Mouse (Mus musculus) limb, embryonic 15.5 days (tissue): ENCODE data around the gene 1700020A23Rik. TPM values are rescaled to one million over a fixed set of nuclear protein-coding genes. Genes with fewer than 3 reads are reported as not detected.

Experiments
- ATAC-seq: fragments of 200-750 bp; cut with Nextera tagmentation; 2 replicates; pipeline ENCODE4 v1.8.0; 2017; ENCODE audit warnings: low read depth, moderate TSS enrichment; ENCODE audit not compliant: insufficient number of reproducible peaks, low FRiP score, low TSS enrichment
- H3K27ac ChIP-seq: fragments of 300-500 bp; sonication (generic); 2 replicates; pipeline ENCODE4 v1.5.1; 2015; ENCODE audit warnings: moderate library complexity, mild to moderate bottlenecking, inconsistent platforms
- H3K27me3 ChIP-seq: fragments of 300-500 bp; sonication (generic); 2 replicates; pipeline ENCODE4 v1.6.1; 2015; ENCODE audit warnings: inconsistent platforms
- H3K36me3 ChIP-seq: fragments of 300-500 bp; sonication (generic); 2 replicates; pipeline ENCODE4 v1.6.1; 2015; ENCODE audit warnings: inconsistent platforms
- H3K4me1 ChIP-seq: fragments of 300-500 bp; sonication (generic); 2 replicates; pipeline ENCODE4 v1.6.1; 2015; ENCODE audit warnings: inconsistent platforms
- H3K4me2 ChIP-seq: fragments of 300-500 bp; sonication (generic); 2 replicates; pipeline ENCODE4 v1.6.1; 2015; ENCODE audit warnings: mild to moderate bottlenecking, inconsistent platforms
- H3K4me3 ChIP-seq: fragments of 300-500 bp; sonication (generic); 2 replicates; pipeline ENCODE4 v1.5.1; 2015; ENCODE audit warnings: mild to moderate bottlenecking, inconsistent platforms
- H3K9ac ChIP-seq: fragments of 300-500 bp; sonication (generic); 2 replicates; pipeline ENCODE4 v1.6.1; 2015; ENCODE audit warnings: inconsistent platforms
- H3K9me3 ChIP-seq: fragments of 300-500 bp; sonication (generic); 2 replicates; pipeline ENCODE4 v1.6.1; 2016; ENCODE audit warnings: inconsistent platforms
- WGBS: fragments of 180-500 bp; shearing (Covaris S2); methylation state at CpG from one replicate; pipeline ENCODE4 v1.1.7; 2015; 5-methylcytosine and 5-hydroxymethylcytosine counted together
- polyA plus RNA-seq: library from polyadenylated mRNA; unstranded; fragments of >200 nt; fragmentation: Nextera tagmentation; extraction: Ambion mirVana; gene quantifications from 2 replicates; pipeline ENCODE4 v1.2.1, GENCODE M21; 2015

The 1700020A23Rik gene
- polyA plus RNA-seq, 1 experiment from 2014 or later, result not detected

- 72% methylated on average over 6 of the region's 6 CpGs for WGBS
These were observed 9.2 kb downstream of the 1700020A23Rik start for GRCm38 (mm10) chr2:130414094-130414856.

GRCm38 (mm10) chr2:130421781-130422620 lies 16.9 kb downstream of the 1700020A23Rik start:
- Histone ChIP-seq H3K4me2 (no peak overlapping the region), H3K9me3 (no peaks in the 10 kb centered on the region), H3K4me1 (peaks cover 35% of the 10 kb centered on the region), H3K27me3 (no peaks in the 10 kb centered on the region), H3K4me3 (no peak overlapping the region), H3K27ac (no peak overlapping the region), H3K36me3 (peaks cover 19% of the 10 kb centered on the region), H3K9ac (no peak overlapping the region)
- no peak for ATAC-seq
- WGBS, result 96% methylated on average over 26 of the region's 26 CpGs

More at GRCm38 (mm10) chr2:130414094-130414856, 9.2 kb downstream of the 1700020A23Rik start:
- Histone ChIP-seq H3K4me3 (no peak overlapping the region), H3K27me3 (no peaks in the 10 kb centered on the region), H3K4me1 (peaks cover 11% of the 10 kb centered on the region), H3K27ac (no peak overlapping the region), H3K9me3 (no peaks in the 10 kb centered on the region), H3K36me3 (peaks cover 9% of the 10 kb centered on the region), H3K4me2 (no peak overlapping the region), H3K9ac (no peak overlapping the region)
- no peak for ATAC-seq

GRCm38 (mm10) chr2:130423397-130424125 lies 18.5 kb downstream of the 1700020A23Rik start:
- Histone ChIP-seq H3K9ac (peak overlapping the region; percentile 74), H3K4me2 (peak overlapping the region; percentile 93), H3K27ac (peak overlapping the region; percentile 95), H3K4me1 (peaks cover 35% of the 10 kb centered on the region), H3K36me3 (peaks cover 17% of the 10 kb centered on the region), H3K9me3 (no peaks in the 10 kb centered on the region), H3K4me3 (peak overlapping the region; percentile 85), H3K27me3 (no peaks in the 10 kb centered on the region)
- ATAC-seq, result peak; percentile 56
- WGBS, result 13% methylated on average over 49 of the region's 49 CpGs

- Histone ChIP-seq H3K4me3 (peak within 1 kb of the TSS; percentile 85), H3K27me3 (no peaks in the 10 kb centered on the region), H3K4me1 (peaks cover 35% of the 10 kb centered on the region), H3K9me3 (no peaks in the 10 kb centered on the region), H3K27ac (peak within 1 kb of the TSS; percentile 95), H3K36me3 (peaks cover 10% of the 10 kb centered on the region), H3K4me2 (peak within 1 kb of the TSS; percentile 93), H3K9ac (peak within 1 kb of the TSS; percentile 74)
- peak; percentile 91 for ATAC-seq
- under 1% methylated on average over 58 of the region's 58 CpGs for WGBS
These were observed 19.2 kb downstream of the 1700020A23Rik start, which contains the start of the genes Vps16 and Pced1a for GRCm38 (mm10) chr2:130424126-130424853. Gene Vps16 (plus strand): TSS chr2:130424339. Gene Pced1a (minus strand): TSS chr2:130424701.

GRCm38 (mm10) chr2:130425112-130425511 lies 20.1 kb downstream of the 1700020A23Rik start:
- 43% methylated on average over 5 of the region's 5 CpGs for WGBS
- ATAC-seq, result no peak
- Histone ChIP-seq H3K27me3 (no peaks in the 10 kb centered on the region), H3K4me3 (peak overlapping the region; percentile 85), H3K36me3 (peaks cover 3% of the 10 kb centered on the region; the same call in 1 of the 2 replicates), H3K9me3 (no peaks in the 10 kb centered on the region), H3K4me2 (peak overlapping the region; percentile 93), H3K9ac (peak overlapping the region; percentile 74), H3K4me1 (peaks cover 35% of the 10 kb centered on the region), H3K27ac (no peak overlapping the region)

- Histone ChIP-seq H3K4me3 (no peak overlapping the region), H3K27ac (no peak overlapping the region), H3K4me2 (no peak overlapping the region), H3K4me1 (peaks cover 6% of the 10 kb centered on the region), H3K36me3 (peaks cover 3% of the 10 kb centered on the region; the same call in 1 of the 2 replicates), H3K9me3 (no peaks in the 10 kb centered on the region), H3K27me3 (no peaks in the 10 kb centered on the region), H3K9ac (no peak overlapping the region)
- 66% methylated on average over 2 of the region's 2 CpGs for WGBS
- ATAC-seq, result no peak
These were observed 24.8 kb downstream of the 1700020A23Rik start for GRCm38 (mm10) chr2:130429851-130430250.

- Histone ChIP-seq H3K4me2 (no peak overlapping the region), H3K36me3 (peaks cover 3% of the 10 kb centered on the region; the same call in 1 of the 2 replicates), H3K27ac (no peak overlapping the region), H3K9ac (no peak overlapping the region), H3K27me3 (no peaks in the 10 kb centered on the region), H3K9me3 (no peaks in the 10 kb centered on the region), H3K4me1 (no peaks in the 10 kb centered on the region; the same call in 1 of the 2 replicates), H3K4me3 (no peak overlapping the region)
- WGBS, result 79% methylated on average over 3 of the region's 3 CpGs
- ATAC-seq, result no peak
These were observed 25.4 kb downstream of the 1700020A23Rik start for GRCm38 (mm10) chr2:130430484-130430883.

- peaks cover 7% of the 10 kb centered on the region; the same call in 1 of the 2 replicates for H3K36me3 ChIP-seq
- no peak for ATAC-seq
- H3K4me2 ChIP-seq, result no peak overlapping the region
- H3K27ac ChIP-seq, result no peak overlapping the region
- H3K9ac ChIP-seq, result no peak overlapping the region
- H3K27me3 ChIP-seq, result no peaks in the 10 kb centered on the region
- 86% methylated on average over 3 of the region's 3 CpGs for WGBS
- no peaks in the 10 kb centered on the region for H3K9me3 ChIP-seq
- no peak overlapping the region for H3K4me3 ChIP-seq
- no peaks in the 10 kb centered on the region; the same call in 1 of the 2 replicates for H3K4me1 ChIP-seq
These were observed 27.1 kb downstream of the 1700020A23Rik start for GRCm38 (mm10) chr2:130432157-130432556.

- no peaks in the 10 kb centered on the region for H3K9me3 ChIP-seq
- 21% methylated on average over 4 of the region's 4 CpGs for WGBS
- H3K4me2 ChIP-seq, result no peak overlapping the region
- H3K4me1 ChIP-seq, result no peaks in the 10 kb centered on the region
- no peaks in the 10 kb centered on the region for H3K27me3 ChIP-seq
- peaks cover 16% of the 10 kb centered on the region for H3K36me3 ChIP-seq
- ATAC-seq, result no peak
- no peak overlapping the region for H3K27ac ChIP-seq
- no peak overlapping the region for H3K9ac ChIP-seq
- H3K4me3 ChIP-seq, result no peak overlapping the region
These were observed 28.1 kb downstream of the 1700020A23Rik start for GRCm38 (mm10) chr2:130433152-130433551.

GRCm38 (mm10) chr2:130436769-130437168 lies 31.7 kb downstream of the 1700020A23Rik start:
- no peak overlapping the region for H3K27ac ChIP-seq
- 95% methylated on average over 1 of the region's 1 CpGs for WGBS
- H3K4me3 ChIP-seq, result no peak overlapping the region
- no peak for ATAC-seq
- no peaks in the 10 kb centered on the region for H3K9me3 ChIP-seq
- no peaks in the 10 kb centered on the region for H3K27me3 ChIP-seq
- no peak overlapping the region for H3K4me2 ChIP-seq
- peaks cover 50% of the 10 kb centered on the region for H3K36me3 ChIP-seq
- no peak overlapping the region for H3K9ac ChIP-seq
- H3K4me1 ChIP-seq, result no peaks in the 10 kb centered on the region

- Histone ChIP-seq H3K9ac (no peak overlapping the region), H3K4me3 (no peak overlapping the region), H3K4me2 (no peak overlapping the region), H3K9me3 (no peaks in the 10 kb centered on the region), H3K27me3 (no peaks in the 10 kb centered on the region), H3K4me1 (no peaks in the 10 kb centered on the region), H3K36me3 (peaks cover 70% of the 10 kb centered on the region), H3K27ac (no peak overlapping the region)
- WGBS, result 89% methylated on average over 3 of the region's 3 CpGs
- no peak for ATAC-seq
These were observed 33.8 kb downstream of the 1700020A23Rik start for GRCm38 (mm10) chr2:130438861-130439260.
